Mouse (Mus musculus): ENCODE measurements around the gene Rragc. TPM values are rescaled to one million over a fixed set of nuclear protein-coding genes. Genes with fewer than 3 reads are reported as not detected.

Gene Rragc
- 24.9 and 26.5 TPM in 2 replicates for polyA plus RNA-seq (2012; rRNA removed)

DNA sequence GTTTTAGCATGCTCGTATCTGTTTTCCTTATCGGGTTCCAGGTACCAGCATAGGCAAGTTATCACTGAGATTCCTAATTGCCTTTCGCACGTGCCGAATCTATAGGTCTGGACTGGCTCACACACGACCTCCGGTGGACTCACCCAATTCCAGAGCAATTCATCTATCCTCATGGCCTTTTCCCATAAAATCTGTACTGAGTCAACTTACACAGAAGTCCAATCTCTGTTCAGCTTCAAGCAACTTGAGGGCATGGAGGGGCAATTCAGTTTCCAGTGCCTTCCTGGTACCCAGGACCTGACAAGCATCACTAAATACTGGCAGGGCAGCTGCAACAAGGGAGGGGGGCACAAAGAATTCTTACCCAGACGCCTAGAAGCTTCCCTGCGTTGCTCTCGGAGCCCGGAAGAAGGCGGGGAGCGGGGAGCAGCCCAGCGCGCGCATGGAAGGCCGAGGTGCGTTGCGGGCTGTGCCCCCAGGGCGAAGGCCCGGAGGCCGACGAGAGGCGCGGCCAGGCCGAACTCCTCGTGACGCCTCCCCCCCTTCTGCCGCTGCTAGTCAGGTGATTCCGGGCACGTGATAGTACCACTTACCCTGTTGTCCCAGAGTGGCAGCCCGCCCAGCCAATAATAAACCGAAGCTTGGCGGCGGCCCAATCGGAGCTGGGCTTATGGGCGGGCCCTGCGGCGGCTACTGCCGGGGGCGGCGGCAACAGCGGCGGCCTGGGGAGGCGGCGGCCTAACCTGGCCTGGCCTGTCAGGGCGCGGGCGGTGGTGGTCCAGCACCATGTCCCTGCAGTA is at the start of gene Rragc:
TSS of gene Rragc (plus strand) at position 699 of the 800 bp plus-strand sequence.
- Histone ChIP-seq H3K36me3 (ENCODE audit: control insufficient read depth, insufficient read depth, low read length) (peaks cover 11% of the 10 kb centered on the region), H3K27me3 (ENCODE audit: control insufficient read depth, insufficient read depth, low read length) (no peaks in the 10 kb centered on the region), H3K4me1 (ENCODE audit: control insufficient read depth, insufficient read depth, insufficient read length) (no peaks in the 10 kb centered on the region; the same call in 1 of the 2 replicates), H3K27ac (ENCODE audit: insufficient read depth, low read length) (peak within 1 kb of the TSS; percentile 79), H3K4me3 (ENCODE audit: extremely low read depth, insufficient read depth, insufficient read length) (peak within 1 kb of the TSS; percentile 96)
- TF ChIP-seq POLR2A (IDR thresholded peaks at IDR 0.05; ENCODE audit: low read depth, low read length) (peak; percentile 61), CTCF (IDR thresholded peaks at IDR 0.05; ENCODE audit: extremely low read depth, insufficient read depth, insufficient read length, insufficient replicate concordance) (no peak)
- WGBS: under 1% methylated on average over 49 of the region's 49 CpGs
- DNase-seq (ENCODE audit: low read depth in 1 of 2, low spot score in 2 of 2): peak; percentile 93 to 100

DNA sequence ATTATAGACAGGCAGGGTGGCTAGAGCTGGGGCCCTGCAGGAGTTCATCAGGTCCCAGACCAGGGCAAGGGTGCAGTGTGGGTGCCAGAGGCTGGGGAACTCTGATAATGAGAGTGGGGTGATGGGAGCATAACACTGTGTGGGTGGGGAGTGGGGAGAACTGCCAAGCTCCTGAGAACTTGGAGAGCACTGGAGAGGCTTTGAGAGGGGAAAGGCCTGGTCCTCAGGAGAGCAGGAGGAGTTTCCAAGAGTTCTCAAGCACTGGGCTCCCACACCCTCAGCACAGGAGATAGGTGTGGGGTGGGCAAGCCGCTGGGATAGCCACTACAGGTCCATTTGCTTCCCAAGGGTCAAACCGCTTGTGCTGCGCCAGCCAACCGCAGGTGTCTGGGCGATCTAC is 23.5 kb upstream of the Rragc start:
- Histone ChIP-seq H3K27ac (ENCODE audit: insufficient read depth, low read length) (no peak overlapping the region), H3K4me1 (ENCODE audit: control insufficient read depth, insufficient read depth, insufficient read length) (no peaks in the 10 kb centered on the region), H3K27me3 (ENCODE audit: control insufficient read depth, insufficient read depth, low read length) (peaks cover 2% of the 10 kb centered on the region; the same call in 1 of the 2 replicates), H3K36me3 (ENCODE audit: control insufficient read depth, insufficient read depth, low read length) (no peaks in the 10 kb centered on the region), H3K4me3 (ENCODE audit: extremely low read depth, insufficient read depth, insufficient read length) (no peak overlapping the region)
- 88% methylated on average over 5 of the region's 5 CpGs for WGBS
- no peak for DNase-seq (ENCODE audit: low read depth in 1 of 2, low spot score in 2 of 2)
- no peak for TF ChIP-seq CTCF (IDR thresholded peaks at IDR 0.05; ENCODE audit: extremely low read depth, insufficient read depth, insufficient read length, insufficient replicate concordance)
- TF ChIP-seq POLR2A (IDR thresholded peaks at IDR 0.05; ENCODE audit: low read depth, low read length): no peak

DNA sequence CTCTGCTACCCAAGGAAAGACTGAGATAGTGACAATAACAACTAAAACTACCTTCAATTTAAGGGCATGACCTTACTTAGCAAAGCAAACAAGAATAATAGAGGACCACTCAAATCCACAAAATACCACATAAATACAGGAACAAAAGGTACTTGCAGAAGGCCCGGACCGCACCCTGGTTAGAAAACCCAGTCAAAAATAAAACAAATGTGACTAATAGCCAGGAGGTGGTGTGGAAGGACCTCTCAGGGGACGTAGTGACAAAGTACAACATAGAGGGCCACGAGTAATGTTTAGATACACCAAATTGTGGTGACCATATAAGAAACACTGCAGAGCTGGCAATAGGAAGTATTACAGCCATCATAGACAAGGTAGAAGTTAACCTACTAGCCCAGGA is 23.0 kb upstream of the Rragc start:
- WGBS: 85% methylated on average over 4 of the region's 4 CpGs
- DNase-seq (ENCODE audit: low read depth in 1 of 2, low spot score in 2 of 2): no peak
- TF ChIP-seq CTCF (IDR thresholded peaks at IDR 0.05; ENCODE audit: extremely low read depth, insufficient read depth, insufficient read length, insufficient replicate concordance) (no peak), POLR2A (IDR thresholded peaks at IDR 0.05; ENCODE audit: low read depth, low read length) (no peak)

DNA sequence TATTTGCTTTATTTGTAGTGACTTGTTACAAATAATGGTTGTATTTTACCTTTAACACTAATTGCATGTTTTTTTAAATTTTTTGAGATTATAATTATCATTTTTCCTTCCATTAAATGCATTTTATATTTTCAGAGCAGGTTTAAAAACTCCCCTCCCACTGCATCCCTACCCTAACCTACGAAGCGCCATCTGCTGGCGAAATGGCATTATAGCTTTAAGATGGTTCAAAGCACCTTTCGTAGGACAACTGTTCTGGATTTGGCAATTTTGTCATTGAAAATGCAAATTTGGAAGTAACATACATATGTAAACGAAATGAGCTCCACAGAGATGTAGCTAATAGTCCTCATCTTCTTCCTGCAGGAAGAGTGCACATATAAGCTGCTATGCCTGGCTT is 18.6 kb upstream of the Rragc start:
- peak; percentile 41; the same call in 1 of the 2 replicates for TF ChIP-seq CTCF (IDR thresholded peaks at IDR 0.05; ENCODE audit: extremely low read depth, insufficient read depth, insufficient read length, insufficient replicate concordance)
- TF ChIP-seq POLR2A (IDR thresholded peaks at IDR 0.05; ENCODE audit: low read depth, low read length): no peak
- Histone ChIP-seq H3K36me3 (ENCODE audit: control insufficient read depth, insufficient read depth, low read length) (no peaks in the 10 kb centered on the region), H3K27ac (ENCODE audit: insufficient read depth, low read length) (no peak overlapping the region), H3K4me1 (ENCODE audit: control insufficient read depth, insufficient read depth, insufficient read length) (no peaks in the 10 kb centered on the region), H3K4me3 (ENCODE audit: extremely low read depth, insufficient read depth, insufficient read length) (no peak overlapping the region), H3K27me3 (ENCODE audit: control insufficient read depth, insufficient read depth, low read length) (no peaks in the 10 kb centered on the region)
- WGBS: 13% methylated on average over 5 of the region's 5 CpGs
- peak; percentile 17 to 30 for DNase-seq (ENCODE audit: low read depth in 1 of 2, low spot score in 2 of 2)

More for the DNA sequence above, 23.0 kb upstream of the Rragc start:
- Histone ChIP-seq H3K36me3 (ENCODE audit: control insufficient read depth, insufficient read depth, low read length) (no peaks in the 10 kb centered on the region), H3K27ac (ENCODE audit: insufficient read depth, low read length) (no peak overlapping the region), H3K4me3 (ENCODE audit: extremely low read depth, insufficient read depth, insufficient read length) (no peak overlapping the region), H3K4me1 (ENCODE audit: control insufficient read depth, insufficient read depth, insufficient read length) (no peaks in the 10 kb centered on the region), H3K27me3 (ENCODE audit: control insufficient read depth, insufficient read depth, low read length) (peaks cover 2% of the 10 kb centered on the region; the same call in 1 of the 2 replicates)

DNA sequence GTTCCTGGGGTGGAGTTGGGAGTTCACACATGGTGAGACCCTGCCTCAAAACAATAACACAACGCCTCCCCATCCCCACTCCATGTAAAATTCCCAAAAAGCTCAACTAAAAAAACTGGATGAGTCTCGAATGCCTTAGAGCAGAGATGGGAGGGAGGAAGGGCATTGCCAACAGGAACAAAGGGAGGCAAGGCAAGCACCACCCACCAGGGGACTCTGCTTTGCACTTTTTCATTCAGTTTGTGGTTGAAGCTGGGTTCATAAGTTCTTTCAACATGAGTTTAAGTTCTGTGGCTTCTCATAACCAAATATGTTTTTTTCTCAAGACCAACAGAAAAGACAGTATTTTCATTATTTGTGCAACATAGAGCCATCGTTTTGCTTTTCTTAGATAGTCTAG is 13.8 kb upstream of the Rragc start:
- WGBS: 71% methylated on average over 3 of the region's 3 CpGs
- DNase-seq (ENCODE audit: low read depth in 1 of 2, low spot score in 2 of 2): no peak
- no peaks in the 10 kb centered on the region; the same call in 1 of the 2 replicates for H3K4me1 ChIP-seq (ENCODE audit: control insufficient read depth, insufficient read depth, insufficient read length)
- no peaks in the 10 kb centered on the region for H3K36me3 ChIP-seq (ENCODE audit: control insufficient read depth, insufficient read depth, low read length)
- no peak overlapping the region for H3K4me3 ChIP-seq (ENCODE audit: extremely low read depth, insufficient read depth, insufficient read length)
- H3K27me3 ChIP-seq (ENCODE audit: control insufficient read depth, insufficient read depth, low read length): no peaks in the 10 kb centered on the region
- TF ChIP-seq CTCF (IDR thresholded peaks at IDR 0.05; ENCODE audit: extremely low read depth, insufficient read depth, insufficient read length, insufficient replicate concordance) (no peak), POLR2A (IDR thresholded peaks at IDR 0.05; ENCODE audit: low read depth, low read length) (no peak)
- no peak overlapping the region for H3K27ac ChIP-seq (ENCODE audit: insufficient read depth, low read length)

DNA sequence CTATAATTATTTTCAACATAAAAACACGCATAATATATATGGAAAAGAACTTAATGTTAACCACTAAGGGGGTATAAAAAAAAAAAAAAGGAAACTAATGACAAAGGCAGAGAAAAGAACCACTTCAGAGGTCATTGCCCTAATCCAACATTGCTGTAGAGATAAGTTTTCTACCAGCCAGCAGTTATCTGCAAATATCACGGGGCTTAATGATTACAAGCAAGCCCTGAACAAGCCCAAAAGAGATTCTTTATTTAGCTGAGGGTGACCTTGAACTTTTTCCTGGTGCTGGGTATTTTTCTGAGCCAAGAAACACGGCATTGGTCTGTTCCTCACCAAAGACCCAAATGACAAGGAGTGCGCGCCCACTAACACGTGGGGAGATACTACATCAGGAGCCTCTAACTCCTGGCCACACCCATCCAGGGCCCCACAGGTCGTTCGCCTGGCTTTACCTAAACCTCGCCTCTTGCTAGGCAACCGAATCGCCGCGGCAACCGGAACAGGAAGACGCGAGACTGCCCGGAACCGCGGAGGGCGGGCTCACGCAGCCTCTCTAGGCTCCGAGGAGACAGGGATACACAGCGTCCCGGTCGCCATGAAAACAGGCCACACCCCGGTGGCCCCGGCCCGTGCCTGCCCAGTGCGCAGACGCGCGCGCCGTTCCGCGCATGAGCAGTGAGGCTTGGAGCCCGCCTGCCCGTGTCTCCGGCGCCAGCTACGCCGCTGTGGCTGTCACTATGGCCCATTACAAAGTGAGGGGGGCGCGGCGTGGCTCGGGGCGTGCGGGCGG is 12.7 kb upstream of the Rragc start, which contains the start of gene Mycbp:
TSS of gene Mycbp (plus strand) at position 500 of the 793 bp plus-strand sequence.
- Histone ChIP-seq H3K4me1 (ENCODE audit: control insufficient read depth, insufficient read depth, insufficient read length) (no peaks in the 10 kb centered on the region; the same call in 1 of the 2 replicates), H3K27me3 (ENCODE audit: control insufficient read depth, insufficient read depth, low read length) (no peaks in the 10 kb centered on the region), H3K4me3 (ENCODE audit: extremely low read depth, insufficient read depth, insufficient read length) (peak within 1 kb of the TSS; percentile 78), H3K36me3 (ENCODE audit: control insufficient read depth, insufficient read depth, low read length) (no peaks in the 10 kb centered on the region), H3K27ac (ENCODE audit: insufficient read depth, low read length) (peak within 1 kb of the TSS; percentile 67)
- WGBS: 1% methylated on average over 49 of the region's 49 CpGs
- TF ChIP-seq POLR2A (IDR thresholded peaks at IDR 0.05; ENCODE audit: low read depth, low read length) (0 out of 2 replicates have a peak, but pooled peaks have one; percentile 1), CTCF (IDR thresholded peaks at IDR 0.05; ENCODE audit: extremely low read depth, insufficient read depth, insufficient read length, insufficient replicate concordance) (no peak)
- peak; percentile 93 to 99 for DNase-seq (ENCODE audit: low read depth in 1 of 2, low spot score in 2 of 2)

Measured in spleen, adult 2 months (tissue).